Mouse (Mus musculus) hindbrain, postnatal 0 days (tissue): ENCODE measurements around the gene Lin7a. TPM values are rescaled to one million over a fixed set of nuclear protein-coding genes. Genes with fewer than 3 reads are reported as not detected.

Experiments used
- ATAC-seq: fragments of 200-750 bp; cut with Nextera tagmentation; 2 replicates; pipeline ENCODE4 v1.8.0; 2017; ENCODE audit warnings: mild to moderate bottlenecking, moderate TSS enrichment, moderate library complexity
- DNase-seq: peaks from one replicate; pipeline ENCODE4 v3.0.0-alpha.2; 2015; ENCODE audit warnings: low spot score
- H3K27ac ChIP-seq: fragments of 300-500 bp; sonication (generic); 2 replicates; pipeline ENCODE4 v1.5.1; 2014; ENCODE audit warnings: mild to moderate bottlenecking
- H3K27me3 ChIP-seq: fragments of 300-500 bp; sonication (generic); 2 replicates; pipeline ENCODE4 v1.6.1; 2014; ENCODE audit warnings: low read length, mixed read lengths; ENCODE audit not compliant: insufficient read depth
- H3K36me3 ChIP-seq: fragments of 300-500 bp; sonication (generic); 2 replicates; pipeline ENCODE4 v1.6.1; 2014; ENCODE audit warnings: low read length, mixed read lengths; ENCODE audit not compliant: insufficient read depth
- H3K4me1 ChIP-seq: fragments of 300-500 bp; sonication (generic); 2 replicates; pipeline ENCODE4 v1.6.1; 2014; ENCODE audit warnings: antibody characterized with exemption, low read length, mixed read lengths; ENCODE audit not compliant: insufficient read depth
- H3K4me2 ChIP-seq: fragments of 300-500 bp; sonication (generic); 2 replicates; pipeline ENCODE4 v1.6.1; 2014; ENCODE audit warnings: low read depth, mild to moderate bottlenecking, low read length, moderate library complexity, mixed read lengths
- H3K4me3 ChIP-seq: fragments of 300-500 bp; sonication (generic); 2 replicates; pipeline ENCODE4 v1.5.1; 2014; ENCODE audit warnings: low read length
- H3K9ac ChIP-seq: fragments of 300-500 bp; sonication (generic); replicated peaks from 2 replicates; pipeline ENCODE4 v1.6.1; 2014; ENCODE audit warnings: mild to moderate bottlenecking, low read length, moderate library complexity, mixed read lengths
- H3K9me3 ChIP-seq: fragments of 300-500 bp; sonication (generic); 2 replicates; pipeline ENCODE4 v1.6.1; 2016; ENCODE audit warnings: low read length, mixed read lengths
- CTCF ChIP-seq: IDR thresholded peaks from 2 replicates; pipeline ENCODE4 v1.5.1; 2016; ENCODE audit warnings: antibody characterized with exemption, control low read depth, low read depth
- WGBS: fragments of 180-500 bp; shearing (Covaris S2); extraction: QIAGEN DNeasy Blood & Tissue Kit; methylation state at CpG from one replicate; pipeline ENCODE4 v1.1.7; 2014; 5-methylcytosine and 5-hydroxymethylcytosine counted together
- polyA plus RNA-seq: library from polyadenylated mRNA; unstranded; fragments of >200 nt; fragmentation: Nextera tagmentation; extraction: Ambion mirVana; gene quantifications from 2 replicates; pipeline ENCODE4 v1.2.1, GENCODE M21; 2015
- total RNA-seq: library from RNA; depleted of rRNA; stranded (reverse); fragments of >200 nt; gene quantifications from 2 replicates; pipeline ENCODE4 v1.2.3, GENCODE M21; 2014

Lin7a gene
- total and polyA plus RNA-seq, 2 experiments from 2014 or later = 26.0 to 27.8 TPM

DNA sequence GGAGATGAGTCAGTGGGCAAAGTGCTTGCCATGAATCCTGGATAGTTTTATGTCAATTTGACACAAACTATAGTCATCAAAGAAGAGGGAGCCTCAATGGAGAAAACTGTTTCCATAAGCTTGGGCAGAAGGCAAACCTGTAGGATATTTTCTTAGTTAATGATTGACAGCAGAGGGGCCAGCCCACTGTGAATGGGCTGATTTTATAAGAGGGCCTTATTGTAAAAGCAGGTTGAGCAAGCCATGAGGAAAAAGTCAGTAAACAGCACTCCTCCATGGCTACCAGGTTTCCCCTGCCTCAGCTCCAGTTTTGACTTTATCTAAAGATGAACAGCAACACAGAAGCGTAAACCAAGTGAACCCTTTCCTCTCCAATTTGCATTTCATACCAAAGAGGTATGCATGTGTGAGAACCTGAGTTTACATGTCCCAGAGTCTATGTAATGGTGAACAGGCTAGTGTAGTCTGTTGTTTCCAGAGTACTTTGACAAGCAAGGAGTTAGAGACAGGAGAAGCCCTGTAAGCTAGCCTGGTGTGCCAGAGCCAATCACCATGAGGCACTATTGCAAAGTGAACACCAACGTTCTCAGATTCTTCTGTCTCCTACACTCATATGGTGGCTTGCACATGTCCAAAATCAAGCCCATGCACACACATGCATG lies 29.2 kb downstream of the Lin7a start:
- Histone ChIP-seq H3K4me2 (no peak overlapping the region), H3K36me3 (no peaks in the 10 kb centered on the region), H3K4me3 (no peak overlapping the region), H3K27ac (no peak overlapping the region), H3K9me3 (no peaks in the 10 kb centered on the region), H3K9ac (no peak overlapping the region), H3K4me1 (no peaks in the 10 kb centered on the region), H3K27me3 (no peaks in the 10 kb centered on the region)
- no peak for TF ChIP-seq CTCF
- DNase-seq (no peak), ATAC-seq (no peak)
- 89% methylated on average over 2 of the region's 2 CpGs for WGBS

DNA sequence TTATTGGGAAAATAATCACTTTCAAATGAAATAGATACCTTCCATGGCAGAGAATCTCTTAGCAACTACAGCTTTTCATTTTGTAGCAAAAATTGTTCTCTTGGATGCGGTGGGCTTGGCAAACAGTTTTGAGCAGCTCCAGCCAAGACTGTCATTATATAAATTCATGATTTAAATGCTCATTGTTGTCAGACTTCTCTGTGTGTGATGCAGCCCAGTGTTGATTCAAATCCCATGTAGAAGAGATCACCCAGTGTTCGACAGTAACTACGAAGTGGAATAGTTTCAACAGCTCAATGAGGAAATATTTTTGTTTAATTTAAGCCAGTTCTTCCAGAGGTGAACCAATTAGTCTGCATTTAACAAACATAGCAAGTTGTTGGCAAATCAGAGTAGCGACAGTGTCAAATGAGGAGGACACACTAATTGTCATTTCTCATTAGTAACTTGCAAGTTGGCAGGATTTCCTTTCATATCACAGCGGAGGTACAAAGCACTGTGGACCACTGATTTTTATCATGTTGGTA lies 39.5 kb downstream of the Lin7a start:
- no peak for TF ChIP-seq CTCF
- no peak overlapping the region for H3K4me3 ChIP-seq
- H3K27me3 ChIP-seq = no peaks in the 10 kb centered on the region
- H3K9me3 ChIP-seq = no peaks in the 10 kb centered on the region
- H3K4me1 ChIP-seq = no peaks in the 10 kb centered on the region
- H3K9ac ChIP-seq = no peak overlapping the region
- no peak overlapping the region for H3K4me2 ChIP-seq
- no peak overlapping the region for H3K27ac ChIP-seq
- no peaks in the 10 kb centered on the region for H3K36me3 ChIP-seq
- ATAC-seq (no peak), DNase-seq (peak; percentile 10)
- 49% methylated on average over 5 of the region's 5 CpGs for whole genome bisulfite sequencing

DNA sequence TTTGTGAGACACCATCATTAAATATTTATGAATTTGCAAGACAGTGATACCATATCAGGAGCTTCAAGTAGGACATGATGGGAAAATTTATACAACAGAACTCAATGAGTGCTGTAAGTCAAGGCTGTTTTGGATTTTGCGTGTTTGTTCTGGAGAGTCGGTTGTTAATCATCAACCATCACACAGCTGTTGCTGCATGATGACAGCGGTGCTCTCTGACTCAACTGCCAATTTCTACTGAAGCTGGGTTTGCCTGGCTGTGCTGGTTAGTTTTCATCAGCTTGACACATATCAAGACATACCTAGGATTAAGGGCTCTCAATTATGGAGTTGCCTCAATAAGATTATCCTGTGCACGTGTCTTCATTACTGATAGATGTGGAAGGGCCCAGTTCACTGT lies 41.1 kb downstream of the Lin7a start:
- WGBS = 94% methylated on average over 4 of the region's 4 CpGs
- Histone ChIP-seq H3K4me1 (no peaks in the 10 kb centered on the region), H3K4me3 (no peak overlapping the region)

DNA sequence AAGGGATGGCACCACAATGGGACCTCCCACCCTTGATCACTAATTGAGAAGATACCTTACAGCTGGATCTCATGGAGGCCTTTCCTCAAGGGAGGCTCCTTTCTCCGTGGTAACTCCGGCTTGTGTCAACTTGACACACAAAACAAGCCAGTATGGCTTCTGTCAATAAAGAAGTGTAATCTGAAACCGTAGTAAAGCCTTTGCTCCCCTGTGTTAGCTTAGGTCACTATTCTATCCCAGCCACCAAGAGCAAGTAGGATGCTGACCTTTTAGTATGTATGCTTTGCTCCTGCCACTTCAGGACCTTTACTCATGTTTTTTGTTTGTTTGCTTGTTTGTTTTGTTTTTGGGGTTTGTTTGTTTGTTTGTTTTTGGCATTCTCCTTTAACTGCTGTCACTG lies 41.9 kb downstream of the Lin7a start:
- no peak for TF ChIP-seq CTCF
- no peaks in the 10 kb centered on the region for H3K27me3 ChIP-seq
- H3K4me3 ChIP-seq = no peak overlapping the region
- no peaks in the 10 kb centered on the region for H3K36me3 ChIP-seq
- ATAC-seq (no peak), DNase-seq (no peak)
- WGBS = 53% methylated on average over 3 of the region's 3 CpGs
- H3K9me3 ChIP-seq = no peaks in the 10 kb centered on the region
- H3K4me1 ChIP-seq = no peaks in the 10 kb centered on the region
- H3K4me2 ChIP-seq = no peak overlapping the region
- H3K27ac ChIP-seq = no peak overlapping the region
- no peak overlapping the region for H3K9ac ChIP-seq

More for the DNA sequence above, 41.1 kb downstream of the Lin7a start:
- DNase-seq (no peak), ATAC-seq (no peak)
- no peaks in the 10 kb centered on the region for H3K36me3 ChIP-seq
- H3K4me2 ChIP-seq = no peak overlapping the region
- no peak overlapping the region for H3K9ac ChIP-seq
- H3K27me3 ChIP-seq = no peaks in the 10 kb centered on the region
- H3K27ac ChIP-seq = no peak overlapping the region
- H3K9me3 ChIP-seq = no peaks in the 10 kb centered on the region
- TF ChIP-seq CTCF = no peak

- H3K27ac ChIP-seq = no peak overlapping the region
- no peaks in the 10 kb centered on the region for H3K27me3 ChIP-seq
- H3K9me3 ChIP-seq = no peaks in the 10 kb centered on the region
- TF ChIP-seq CTCF = no peak
- ATAC-seq = no peak
- H3K4me3 ChIP-seq = no peak overlapping the region
- no peak for DNase-seq
- H3K36me3 ChIP-seq = no peaks in the 10 kb centered on the region
- no peak overlapping the region for H3K4me2 ChIP-seq
- no peaks in the 10 kb centered on the region for H3K4me1 ChIP-seq
- H3K9ac ChIP-seq = no peak overlapping the region
Measured at GRCm38 (mm10) chr10:107315251-107315650, 43.8 kb downstream of the Lin7a start.

DNA sequence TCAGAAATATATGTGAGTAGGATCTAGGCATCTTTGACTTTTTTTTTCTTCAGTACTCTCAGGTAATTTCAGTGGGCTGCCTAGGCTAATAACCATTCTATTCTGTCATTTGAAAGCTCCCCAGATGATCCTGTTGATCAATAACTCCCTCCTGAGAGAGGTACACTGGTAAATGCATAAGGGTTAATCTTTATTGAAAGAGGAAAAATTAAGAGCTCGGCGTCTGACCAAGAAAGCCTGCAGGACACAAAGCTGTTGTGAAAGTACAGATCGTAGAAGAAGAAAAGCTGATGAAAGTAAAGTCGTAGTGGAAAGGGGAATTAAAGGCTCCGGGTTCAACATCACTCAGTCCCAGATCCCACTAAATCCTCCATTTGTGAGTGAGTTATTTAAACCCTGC lies 44.2 kb downstream of the Lin7a start:
- ATAC-seq (no peak), DNase-seq (no peak)
- H3K27ac ChIP-seq = no peak overlapping the region
- H3K4me3 ChIP-seq = no peak overlapping the region
- no peak for TF ChIP-seq CTCF
- H3K27me3 ChIP-seq = no peaks in the 10 kb centered on the region
- no peak overlapping the region for H3K4me2 ChIP-seq
- 73% methylated on average over 5 of the region's 5 CpGs for WGBS
- no peaks in the 10 kb centered on the region for H3K9me3 ChIP-seq
- H3K36me3 ChIP-seq = no peaks in the 10 kb centered on the region
- H3K9ac ChIP-seq = no peak overlapping the region
- no peaks in the 10 kb centered on the region for H3K4me1 ChIP-seq

- DNase-seq (no peak), ATAC-seq (no peak)
- Histone ChIP-seq H3K4me3 (no peak overlapping the region), H3K4me1 (no peaks in the 10 kb centered on the region), H3K27ac (no peak overlapping the region), H3K9me3 (no peaks in the 10 kb centered on the region), H3K36me3 (no peaks in the 10 kb centered on the region), H3K4me2 (no peak overlapping the region), H3K27me3 (no peaks in the 10 kb centered on the region), H3K9ac (no peak overlapping the region)
- no peak for TF ChIP-seq CTCF
- 80% methylated on average over 2 of the region's 2 CpGs for WGBS
Measured at GRCm38 (mm10) chr10:107316100-107316499, 44.6 kb downstream of the Lin7a start.
